Mouse (Mus musculus) gastrocnemius, adult 2 months (tissue): ENCODE data around the gene Wwox. TPM values are rescaled to one million over a fixed set of nuclear protein-coding genes. Genes with fewer than 3 reads are reported as not detected.
"Not testable (repeated sequence)": the region's sequence is repeated elsewhere in the genome, so short reads cannot be mapped to it uniquely, and the experiment has no call there.

Source experiments
- DNase-seq: peaks from one replicate; pipeline ENCODE4 v3.0.0; 2022
- H3K27ac ChIP-seq: fragments of 200-600 bp; 2 replicates; pipeline ENCODE4 v1.8.1; 2022; ENCODE audit warnings: mild to moderate bottlenecking
- H3K4me3 ChIP-seq: fragments of 200-600 bp; 2 replicates; pipeline ENCODE4 v1.8.1; 2022; ENCODE audit warnings: mild to moderate bottlenecking, moderate library complexity
- CTCF ChIP-seq: fragments of 200-600 bp; IDR thresholded peaks from 2 replicates; pipeline ENCODE4 v1.8.1; 2022; ENCODE audit warnings: antibody characterized with exemption, mild to moderate bottlenecking, moderate library complexity
- intact Hi-C: fragments of 180-260 bp; cut with DNase I; formaldehyde crosslinking; loops from one replicate; pipeline ENCODE4 v1.15.1; 2025
- total RNA-seq, 2 experiments: library from RNA; stranded (reverse); gene quantifications; 2 replicates each; pipeline ENCODE4 v1.2.3; 2021

Wwox gene
- total RNA-seq, 2 experiments from 2014 or later, result 5.9 to 9.0 TPM

DNA sequence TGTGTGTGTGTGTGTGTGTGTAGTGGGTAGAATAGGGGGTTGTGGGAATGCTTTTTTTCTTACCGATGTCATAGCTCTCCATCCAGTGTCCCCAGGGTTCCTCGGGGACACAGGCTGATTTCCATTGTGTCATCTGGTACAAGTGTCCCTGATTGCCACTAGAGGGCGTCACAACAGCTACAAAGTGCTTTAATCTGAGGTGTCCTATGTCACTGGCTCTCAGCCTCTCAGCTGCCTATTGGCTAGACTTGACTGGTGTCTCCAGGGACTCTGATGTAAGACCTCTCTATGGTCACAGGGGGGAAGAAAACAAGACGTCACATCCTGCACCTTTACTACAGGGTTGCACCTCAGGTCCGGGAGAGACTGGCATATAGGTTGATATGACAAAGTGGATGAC is 363.7 kb downstream of the Wwox start:
- intact Hi-C loops, result no loop called here
- H3K27ac ChIP-seq, result no peak overlapping the region
- no peak for DNase-seq

DNA sequence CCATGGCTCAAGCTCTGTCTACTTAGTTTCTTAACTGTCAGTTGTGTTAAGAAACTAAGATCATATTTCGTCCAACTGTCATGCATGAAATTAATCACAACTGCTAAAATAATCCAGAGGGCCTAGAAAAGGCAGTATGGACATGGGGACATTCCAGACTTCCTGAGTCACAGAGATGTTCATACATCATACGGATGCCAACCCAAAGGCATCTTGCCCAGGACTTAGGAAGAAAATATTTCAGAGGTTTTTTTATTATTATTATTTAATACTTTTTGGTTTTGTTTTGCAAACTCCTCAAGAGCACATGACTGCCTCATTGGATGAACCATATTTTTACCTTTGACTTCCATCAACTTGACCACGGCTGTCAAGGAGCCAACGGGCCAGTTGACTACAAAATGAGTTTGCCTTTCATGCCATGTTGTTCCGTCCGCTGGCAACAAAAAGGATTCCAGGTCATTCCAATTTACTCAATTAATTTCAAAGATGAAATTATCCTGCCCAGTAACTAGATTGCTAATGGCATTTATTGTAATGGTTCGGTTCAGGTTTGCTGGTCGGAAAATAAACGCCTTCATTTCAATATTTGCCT is 367.5 kb downstream of the Wwox start:
- TF ChIP-seq CTCF, result no peak
- intact Hi-C loops, result no loop called here
- DNase-seq, result no peak
- Histone ChIP-seq H3K4me3 (no peak overlapping the region), H3K27ac (no peak overlapping the region)

More for the DNA sequence above, 363.7 kb downstream of the Wwox start:
- TF ChIP-seq CTCF, result peak; percentile 30; the same call in 1 of the 2 replicates
- no peak overlapping the region for H3K4me3 ChIP-seq

DNA sequence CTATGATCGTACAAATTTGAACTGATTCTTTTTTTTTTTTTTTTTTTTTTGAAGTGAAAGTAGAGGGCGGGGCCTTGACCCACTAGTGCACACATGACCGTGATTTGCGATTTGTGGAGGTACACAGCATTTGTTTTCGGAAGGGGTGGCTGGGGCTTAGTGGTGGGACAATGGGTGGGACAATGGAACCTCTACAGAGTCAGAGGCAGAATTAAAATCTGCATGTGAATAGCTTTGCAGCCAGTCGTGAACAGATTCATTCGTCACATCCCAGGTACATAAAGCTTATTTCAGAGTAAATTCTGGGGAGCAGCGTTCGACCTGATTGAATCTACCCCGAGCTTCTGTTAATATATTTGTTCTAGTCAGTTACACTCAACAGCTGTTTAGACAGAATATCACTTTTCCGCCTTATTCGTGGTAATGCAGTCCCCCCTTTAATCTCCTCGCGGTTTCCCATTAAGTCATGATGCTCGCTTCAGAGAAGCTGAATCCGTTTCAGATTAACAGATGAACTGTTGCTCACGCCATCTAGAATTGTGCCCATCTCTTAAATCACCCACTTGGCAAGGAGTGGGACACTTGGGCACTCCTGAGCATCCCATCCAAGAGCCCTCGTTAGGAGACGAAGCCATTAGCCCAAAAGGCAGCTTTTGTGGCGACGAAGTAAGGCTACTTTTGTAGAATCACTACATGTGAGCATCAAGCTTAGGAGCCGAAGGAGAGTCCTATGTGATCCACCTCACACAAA is 368.4 kb downstream of the Wwox start:
- intact Hi-C loops, result no loop called here
- no peak overlapping the region for H3K4me3 ChIP-seq
- DNase-seq, result no peak
- no peak overlapping the region for H3K27ac ChIP-seq
- no peak for TF ChIP-seq CTCF

DNA sequence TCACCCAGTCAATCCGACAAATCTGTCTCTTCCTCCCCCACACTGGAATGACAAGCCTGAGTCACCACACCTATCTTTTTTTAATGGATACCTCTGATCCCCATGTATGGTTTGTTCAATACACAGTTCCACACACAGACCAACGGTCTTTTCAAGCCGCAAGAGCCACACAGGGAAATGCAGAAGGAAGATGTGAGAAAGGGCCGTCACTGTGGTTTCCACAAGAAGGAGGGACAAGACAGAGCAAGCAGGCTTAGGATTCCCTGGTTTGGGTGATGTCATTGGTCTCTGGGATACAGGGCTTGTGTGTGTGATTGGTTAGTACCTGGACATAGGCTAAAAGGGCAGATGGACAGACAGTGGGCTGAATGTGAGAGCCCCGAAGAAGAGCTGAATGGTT is 371.0 kb downstream of the Wwox start:
- H3K27ac ChIP-seq, result no peak overlapping the region
- TF ChIP-seq CTCF, result no peak
- no peak for DNase-seq
- no peak overlapping the region for H3K4me3 ChIP-seq
- intact Hi-C loops, result no loop called here

DNA sequence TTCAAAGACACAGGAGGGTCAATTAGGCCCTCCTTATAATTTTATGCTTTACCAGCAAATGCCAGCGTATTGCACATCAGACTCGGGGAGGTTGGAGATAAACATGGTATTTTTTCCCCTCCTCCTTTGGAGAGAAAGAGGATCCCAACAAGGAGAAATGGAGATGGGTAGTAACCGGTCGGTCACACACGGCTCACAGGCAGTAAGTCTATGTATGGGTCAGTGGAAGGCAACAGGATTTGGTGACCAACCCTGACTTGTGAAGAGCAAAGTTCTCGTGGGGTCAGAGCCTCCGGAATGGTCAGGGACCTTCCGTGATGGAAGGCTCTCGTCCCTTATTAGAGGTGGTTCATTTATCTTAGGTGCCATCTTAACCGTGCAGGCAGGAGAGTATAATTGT is 374.4 kb downstream of the Wwox start:
- Histone ChIP-seq H3K27ac (no peak overlapping the region), H3K4me3 (no peak overlapping the region)
- intact Hi-C loops, result no loop called here
- no peak for DNase-seq
- TF ChIP-seq CTCF, result no peak

DNA sequence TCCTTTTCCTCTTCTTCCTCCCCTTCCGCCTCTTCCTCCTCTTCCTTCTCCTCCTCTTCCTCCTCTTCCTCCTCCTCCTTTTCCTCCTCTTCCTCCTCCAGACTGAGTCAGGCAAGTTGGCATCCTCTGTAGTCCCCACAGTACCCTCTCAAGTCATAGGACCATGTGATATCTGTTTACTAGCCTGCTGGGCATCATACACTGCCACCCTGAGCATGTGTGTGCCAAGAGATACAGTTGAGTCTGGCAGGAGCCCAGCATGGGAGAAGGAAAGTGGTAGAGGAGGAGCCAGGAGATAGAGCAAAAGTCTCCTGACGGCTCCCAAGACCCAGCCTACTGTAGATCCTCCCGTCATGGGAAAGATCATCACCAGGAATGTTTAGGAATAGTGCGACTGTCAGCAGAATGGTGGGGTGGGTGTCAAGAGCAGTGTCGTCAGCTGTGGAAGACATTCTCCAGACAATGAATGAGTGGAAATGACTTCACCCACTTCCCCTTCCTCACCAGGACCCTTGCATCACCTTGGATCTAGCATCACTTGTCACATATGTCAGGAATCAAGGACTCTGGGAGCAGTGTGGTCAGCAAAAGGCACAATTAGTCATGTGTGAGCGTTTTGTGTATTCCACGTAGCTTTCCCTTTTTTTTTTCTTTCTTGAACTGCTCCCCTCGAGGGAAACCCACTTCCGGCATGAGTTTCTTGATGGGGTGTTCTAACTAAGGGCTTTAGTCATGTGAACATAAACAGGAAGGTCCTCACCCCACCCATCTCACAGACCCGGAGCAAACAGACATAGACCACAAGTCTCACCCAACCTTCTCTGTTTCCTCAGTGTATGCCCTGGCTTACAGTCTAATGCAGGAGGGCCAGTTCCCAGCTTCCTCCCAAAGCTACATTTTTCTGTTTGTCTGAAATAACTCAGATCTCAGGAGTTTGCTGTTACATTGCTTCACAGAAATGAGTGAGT is 375.6 kb downstream of the Wwox start:
- DNase-seq, result no peak
- intact Hi-C loops, result no loop called here
- TF ChIP-seq CTCF, result no peak
- H3K27ac ChIP-seq, result no peak overlapping the region
- no peak overlapping the region for H3K4me3 ChIP-seq

DNA sequence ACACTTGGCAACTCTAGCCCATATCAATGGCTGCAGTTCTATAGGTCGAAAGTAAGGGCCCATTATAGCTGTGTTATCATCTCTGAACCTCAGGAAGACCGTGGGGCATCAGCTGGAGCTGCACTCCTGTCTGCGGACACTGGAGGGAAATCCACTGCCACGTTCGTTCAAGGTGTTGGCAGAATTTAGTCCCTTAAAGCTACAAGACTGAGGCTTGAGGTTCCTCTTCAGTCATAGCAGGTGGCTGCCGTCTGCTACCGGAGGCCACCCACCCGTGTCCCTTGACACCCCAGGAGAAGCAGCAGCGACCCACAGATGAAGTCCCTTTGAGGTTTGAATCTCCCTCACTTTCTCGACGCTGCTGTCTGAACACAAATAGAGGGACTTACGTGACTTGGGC is 376.9 kb downstream of the Wwox start:
- TF ChIP-seq CTCF, result no peak

DNA sequence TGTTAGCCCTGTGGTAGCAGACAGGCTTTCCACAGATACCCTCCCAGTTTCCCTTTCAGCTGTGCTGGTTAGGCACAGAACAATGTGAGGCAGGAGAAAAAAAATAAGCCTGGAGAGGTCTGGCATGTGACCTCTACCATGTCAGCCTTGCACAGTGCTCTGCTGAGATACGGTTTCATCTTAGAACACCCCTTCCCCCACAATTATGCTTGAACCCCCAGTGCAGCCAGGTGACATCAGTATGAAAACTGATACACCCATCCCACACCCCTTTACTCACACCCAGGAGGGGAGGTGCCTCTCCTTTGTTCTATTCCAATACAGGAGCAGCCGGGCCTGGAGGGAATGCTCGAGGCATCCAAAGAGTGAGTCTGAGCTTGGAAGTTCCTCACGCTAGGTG is 377.5 kb downstream of the Wwox start:
- TF ChIP-seq CTCF, result no peak
- no peak for DNase-seq
- intact Hi-C loops, result no loop called here
- no peak overlapping the region for H3K27ac ChIP-seq
- no peak overlapping the region for H3K4me3 ChIP-seq

More for the DNA sequence above, 376.9 kb downstream of the Wwox start:
- DNase-seq, result no peak
- no peak overlapping the region for H3K27ac ChIP-seq
- no peak overlapping the region for H3K4me3 ChIP-seq
- intact Hi-C loops, result no loop called here

DNA sequence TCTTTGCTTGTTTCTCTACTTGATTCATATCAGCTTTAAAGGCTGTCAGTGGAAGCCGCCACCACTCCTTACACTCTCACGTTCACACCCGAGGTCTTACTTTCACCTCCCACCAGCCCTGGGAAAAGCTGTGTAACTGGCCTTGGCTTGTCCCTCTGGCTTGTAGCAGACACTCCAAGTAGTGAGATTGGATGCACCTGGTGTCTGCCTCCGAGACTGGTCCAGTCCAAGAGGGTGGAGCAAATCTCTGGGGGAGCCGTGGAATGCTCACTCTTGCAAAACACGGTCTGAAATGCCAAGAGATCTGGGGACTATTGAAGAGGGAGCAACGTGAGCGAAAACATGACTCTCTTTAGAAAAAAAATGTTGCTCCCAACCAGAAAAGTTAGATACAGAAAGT is 382.1 kb downstream of the Wwox start:
- no peak for TF ChIP-seq CTCF
- H3K4me3 ChIP-seq, result no peak overlapping the region
- intact Hi-C loops, result no loop called here
- 0 out of 2 replicates have a peak overlapping the region, but pooled peaks have one; percentile 35 for H3K27ac ChIP-seq
- DNase-seq, result peak; percentile 80

DNA sequence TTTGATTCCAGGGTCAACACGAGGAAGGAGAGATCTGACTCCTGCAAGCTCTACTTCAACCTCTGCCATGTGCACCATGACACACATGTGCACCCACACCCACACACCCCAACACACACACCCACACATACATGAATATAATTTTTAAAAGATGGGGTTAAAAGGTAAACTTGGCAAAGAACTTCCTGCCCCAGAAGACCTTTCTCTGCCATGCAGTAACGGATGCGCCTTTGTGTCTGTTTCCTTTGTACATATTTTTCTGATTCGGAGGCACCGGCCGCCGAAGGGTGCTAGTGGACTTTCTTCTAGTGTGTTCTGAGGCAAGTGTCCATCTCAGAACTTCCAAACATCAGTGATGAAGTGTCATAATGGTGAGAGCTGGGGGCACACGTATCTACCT is 386.0 kb downstream of the Wwox start:
- DNase-seq, result no peak
- TF ChIP-seq CTCF, result no peak
- intact Hi-C loops, result no loop called here
- Histone ChIP-seq H3K27ac (no peak overlapping the region), H3K4me3 (no peak overlapping the region)

DNA sequence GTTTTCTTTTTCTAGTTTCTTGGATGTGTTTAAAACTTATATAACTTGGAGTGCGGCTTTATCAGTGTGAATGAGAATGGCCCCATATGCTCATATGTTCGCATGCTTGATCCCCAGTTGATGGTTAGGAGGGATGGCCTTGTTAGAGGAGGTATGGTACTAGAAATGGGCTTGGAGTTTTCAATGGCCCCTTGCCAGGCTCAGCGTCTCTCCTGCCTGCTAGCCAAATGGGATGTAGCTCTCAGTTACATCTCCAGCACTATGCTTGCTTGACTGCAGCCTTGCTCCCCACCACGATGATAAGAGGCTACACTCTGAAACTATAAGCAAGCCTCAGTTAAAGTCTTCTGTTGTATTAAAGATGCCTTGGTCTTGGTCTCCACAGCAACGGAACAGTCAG is 387.5 kb downstream of the Wwox start:
- Histone ChIP-seq H3K27ac (no peak overlapping the region), H3K4me3 (no peak overlapping the region)
- no peak for DNase-seq
- intact Hi-C loops, result no loop called here
- TF ChIP-seq CTCF, result no peak

DNA sequence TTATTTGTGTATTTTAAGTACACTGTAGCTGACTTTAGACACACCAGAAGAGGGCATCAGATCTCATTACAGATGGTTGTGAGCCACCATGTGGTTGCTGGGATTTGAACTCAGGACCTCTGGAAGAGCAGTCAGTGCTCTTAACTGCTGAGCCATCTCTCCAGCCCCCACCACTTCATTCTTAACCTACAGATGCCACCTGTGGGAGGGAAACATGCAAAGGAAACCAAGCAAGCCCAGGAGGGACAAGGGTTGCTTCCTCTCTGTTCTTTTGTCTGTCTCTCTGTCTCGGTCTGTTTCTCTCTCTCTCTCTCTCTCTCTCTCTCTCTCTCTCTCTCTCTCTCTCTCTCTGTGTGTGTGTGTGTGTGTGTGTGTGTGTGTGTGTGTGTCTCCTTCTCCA is 388.4 kb downstream of the Wwox start:
- H3K4me3 ChIP-seq, DNase-seq, intact Hi-C loops, H3K27ac ChIP-seq: not testable (repeated sequence)

DNA sequence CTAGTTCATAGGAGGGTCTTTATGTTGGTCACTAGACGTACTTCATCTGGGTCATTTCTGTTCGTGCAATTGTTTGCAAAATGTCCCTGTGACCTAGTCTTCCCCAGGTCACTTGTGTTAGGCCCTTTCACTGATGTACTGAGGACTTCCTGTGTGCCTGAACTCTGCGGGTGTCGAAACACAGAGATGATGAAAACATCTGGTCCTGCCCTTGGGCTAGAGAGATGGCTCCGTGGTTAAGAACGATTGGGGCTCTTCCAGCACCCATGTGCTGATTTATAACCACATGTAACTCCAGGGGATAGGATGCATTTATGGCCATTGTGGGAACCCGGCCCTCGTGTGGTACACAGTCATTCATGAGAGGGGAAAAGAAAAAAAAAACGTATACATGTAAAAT is 392.1 kb downstream of the Wwox start:
- TF ChIP-seq CTCF, result no peak

More for the DNA sequence above, 392.1 kb downstream of the Wwox start:
- intact Hi-C loops, result no loop called here
- Histone ChIP-seq H3K4me3 (no peak overlapping the region), H3K27ac (peak overlapping the region; percentile 35; the same call in 1 of the 2 replicates)
- no peak for DNase-seq
